Mouse (Mus musculus): ENCODE measurements around the gene Ifi35. TPM values are rescaled to one million over a fixed set of nuclear protein-coding genes. Genes with fewer than 3 reads are reported as not detected.
"Not testable (repeated sequence)": the region's sequence is repeated elsewhere in the genome, so short reads cannot be mapped to it uniquely, and the experiment has no call there.

The Ifi35 gene
- polyA plus RNA-seq, 1 experiment from 2014 or later = 4.0 TPM

- no peak for ATAC-seq (ENCODE audit: low FRiP score)
- Histone ChIP-seq H3K9me3 (no peaks in the 10 kb centered on the region), H3K9ac (no peak overlapping the region), H3K27me3 (no peaks in the 10 kb centered on the region), H3K4me3 (no peak overlapping the region), H3K27ac (0 out of 2 replicates have a peak overlapping the region, but pooled peaks have one; percentile 4), H3K4me2 (no peak overlapping the region), H3K36me3 (peaks cover 71% of the 10 kb centered on the region), H3K4me1 (replicated peaks) (0 out of 2 replicates have a peak, but pooled peaks cover 3% of the 10 kb centered on the region)
- WGBS = 89% methylated on average over 13 of the region's 13 CpGs
Observed at GRCm38 (mm10) chr11:101433396-101433795, 14.8 kb upstream of the Ifi35 start.

GRCm38 (mm10) chr11:101435831-101436230 lies 12.4 kb upstream of the Ifi35 start:
- Histone ChIP-seq H3K4me3 (no peak overlapping the region), H3K27me3 (no peaks in the 10 kb centered on the region), H3K9me3 (no peaks in the 10 kb centered on the region), H3K4me1 (replicated peaks) (0 out of 2 replicates have a peak, but pooled peaks cover 3% of the 10 kb centered on the region), H3K9ac (no peak overlapping the region), H3K36me3 (peaks cover 51% of the 10 kb centered on the region), H3K27ac (no peak overlapping the region), H3K4me2 (no peak overlapping the region)
- no peak for ATAC-seq (ENCODE audit: low FRiP score)
- WGBS = 82% methylated on average over 4 of the region's 4 CpGs

- ATAC-seq (ENCODE audit: low FRiP score) = no peak
- peaks cover 40% of the 10 kb centered on the region for H3K36me3 ChIP-seq
- H3K27me3 ChIP-seq = no peaks in the 10 kb centered on the region
- H3K9me3 ChIP-seq = no peaks in the 10 kb centered on the region
- H3K4me3 ChIP-seq = no peak overlapping the region
- no peak overlapping the region for H3K4me2 ChIP-seq
- no peak overlapping the region for H3K9ac ChIP-seq
- 47% methylated on average over 4 of the region's 4 CpGs for WGBS
- H3K4me1 ChIP-seq (replicated peaks) = 0 out of 2 replicates have a peak, but pooled peaks cover 3% of the 10 kb centered on the region
- H3K27ac ChIP-seq = no peak overlapping the region
Observed at GRCm38 (mm10) chr11:101436916-101437315, 11.3 kb upstream of the Ifi35 start.

GRCm38 (mm10) chr11:101438006-101438405 lies 10.2 kb upstream of the Ifi35 start:
- H3K4me3 ChIP-seq; H3K27ac ChIP-seq; H3K27me3 ChIP-seq; H3K9me3 ChIP-seq; H3K4me2 ChIP-seq; H3K9ac ChIP-seq; ATAC-seq (ENCODE audit: low FRiP score); H3K4me1 ChIP-seq (replicated peaks): not testable (repeated sequence)
- peaks cover 31% of the 10 kb centered on the region for H3K36me3 ChIP-seq
- WGBS = 51% methylated on average over 3 of the region's 3 CpGs

GRCm38 (mm10) chr11:101441450-101442126 lies 6.6 kb upstream of the Ifi35 start:
- not testable (repeated sequence) for H3K27me3 ChIP-seq; H3K9ac ChIP-seq; H3K27ac ChIP-seq; H3K9me3 ChIP-seq; ATAC-seq (ENCODE audit: low FRiP score)
- 33% methylated on average over 14 of the region's 15 CpGs for WGBS
- H3K4me2 ChIP-seq = peak overlapping the region; percentile 41
- H3K36me3 ChIP-seq = peaks cover 27% of the 10 kb centered on the region
- peaks cover 21% of the 10 kb centered on the region for H3K4me1 ChIP-seq (replicated peaks)
- peak overlapping the region; percentile 18; the same call in 1 of the 2 replicates for H3K4me3 ChIP-seq

GRCm38 (mm10) chr11:101442127-101442693 lies 6.0 kb upstream of the Ifi35 start, which contains the start of gene Rpl27:
Rpl27 (plus strand) TSS chr11:101442298.
- WGBS = under 1% methylated on average over 42 of the region's 42 CpGs
- H3K9me3 ChIP-seq = no peaks in the 10 kb centered on the region
- peaks cover 21% of the 10 kb centered on the region for H3K4me1 ChIP-seq (replicated peaks)
- peak within 1 kb of the TSS; percentile 94 for H3K9ac ChIP-seq
- peak within 1 kb of the TSS; percentile 80 for H3K4me3 ChIP-seq
- peak within 1 kb of the TSS; percentile 99 for H3K4me2 ChIP-seq
- ATAC-seq (ENCODE audit: low FRiP score) = peak; percentile 100
- H3K36me3 ChIP-seq = peaks cover 27% of the 10 kb centered on the region
- H3K27ac ChIP-seq = peak within 1 kb of the TSS; percentile 94
- no peaks in the 10 kb centered on the region for H3K27me3 ChIP-seq

- ATAC-seq (ENCODE audit: low FRiP score) = no peak
- peak overlapping the region; percentile 94 for H3K27ac ChIP-seq
- WGBS = 2% methylated on average over 14 of the region's 14 CpGs
- H3K4me1 ChIP-seq (replicated peaks) = peaks cover 21% of the 10 kb centered on the region
- H3K36me3 ChIP-seq = peaks cover 27% of the 10 kb centered on the region
- H3K4me2 ChIP-seq = peak overlapping the region; percentile 99
- H3K4me3 ChIP-seq = peak overlapping the region; percentile 80
- H3K9ac ChIP-seq = peak overlapping the region; percentile 94
- no peaks in the 10 kb centered on the region for H3K9me3 ChIP-seq
- no peaks in the 10 kb centered on the region for H3K27me3 ChIP-seq
Observed at GRCm38 (mm10) chr11:101442760-101443159, 5.4 kb upstream of the Ifi35 start.

- no peak for ATAC-seq (ENCODE audit: low FRiP score)
- Histone ChIP-seq H3K9me3 (no peaks in the 10 kb centered on the region), H3K27ac (no peak overlapping the region), H3K4me1 (replicated peaks) (peaks cover 21% of the 10 kb centered on the region), H3K27me3 (no peaks in the 10 kb centered on the region), H3K4me2 (no peak overlapping the region), H3K9ac (no peak overlapping the region), H3K4me3 (no peak overlapping the region), H3K36me3 (peaks cover 27% of the 10 kb centered on the region)
- WGBS = 89% methylated on average over 1 of the region's 1 CpGs
Observed at GRCm38 (mm10) chr11:101446319-101446718, 1.9 kb upstream of the Ifi35 start.

GRCm38 (mm10) chr11:101446860-101447259 lies 1.3 kb upstream of the Ifi35 start:
- H3K27ac ChIP-seq; H3K9me3 ChIP-seq; H3K4me3 ChIP-seq; ATAC-seq (ENCODE audit: low FRiP score); H3K9ac ChIP-seq; H3K27me3 ChIP-seq; H3K4me2 ChIP-seq: not testable (repeated sequence)
- WGBS = 86% methylated on average over 8 of the region's 8 CpGs
- Histone ChIP-seq H3K36me3 (peaks cover 27% of the 10 kb centered on the region), H3K4me1 (replicated peaks) (peaks cover 21% of the 10 kb centered on the region)

- H3K27ac ChIP-seq = no peak overlapping the region
- ATAC-seq (ENCODE audit: low FRiP score) = no peak
- no peak overlapping the region for H3K4me3 ChIP-seq
- no peaks in the 10 kb centered on the region for H3K9me3 ChIP-seq
- H3K27me3 ChIP-seq = no peaks in the 10 kb centered on the region
- peaks cover 27% of the 10 kb centered on the region for H3K36me3 ChIP-seq
- H3K9ac ChIP-seq = no peak overlapping the region
- peaks cover 21% of the 10 kb centered on the region for H3K4me1 ChIP-seq (replicated peaks)
- no peak overlapping the region for H3K4me2 ChIP-seq
- 92% methylated on average over 5 of the region's 5 CpGs for WGBS
Observed at GRCm38 (mm10) chr11:101447786-101448185, 421 bp upstream of the Ifi35 start.

- Histone ChIP-seq H3K9ac (no peak overlapping the region), H3K27me3 (no peaks in the 10 kb centered on the region), H3K27ac (no peak overlapping the region), H3K36me3 (peaks cover 22% of the 10 kb centered on the region), H3K4me2 (no peak overlapping the region), H3K4me3 (no peak overlapping the region), H3K9me3 (no peaks in the 10 kb centered on the region), H3K4me1 (replicated peaks) (peaks cover 10% of the 10 kb centered on the region)
- WGBS = 84% methylated on average over 4 of the region's 4 CpGs
- no peak for ATAC-seq (ENCODE audit: low FRiP score)
Observed at GRCm38 (mm10) chr11:101448899-101449298, 692 bp downstream of the Ifi35 start.

GRCm38 (mm10) chr11:101449596-101449995 lies 1.4 kb downstream of the Ifi35 start:
- not testable (repeated sequence) for ATAC-seq (ENCODE audit: low FRiP score); H3K27ac ChIP-seq; H3K4me2 ChIP-seq; H3K27me3 ChIP-seq; H3K9ac ChIP-seq; H3K4me3 ChIP-seq; H3K4me1 ChIP-seq (replicated peaks); H3K9me3 ChIP-seq
- peaks cover 15% of the 10 kb centered on the region for H3K36me3 ChIP-seq
- 85% methylated on average over 4 of the region's 4 CpGs for WGBS

GRCm38 (mm10) chr11:101450394-101450793 lies 2.2 kb downstream of the Ifi35 start:
- no peak for ATAC-seq (ENCODE audit: low FRiP score)
- no peak overlapping the region for H3K4me2 ChIP-seq
- 0 out of 2 replicates have a peak, but pooled peaks cover 5% of the 10 kb centered on the region for H3K4me1 ChIP-seq (replicated peaks)
- no peaks in the 10 kb centered on the region for H3K27me3 ChIP-seq
- 84% methylated on average over 3 of the region's 3 CpGs for WGBS
- H3K36me3 ChIP-seq = peaks cover 8% of the 10 kb centered on the region
- no peak overlapping the region for H3K27ac ChIP-seq
- no peaks in the 10 kb centered on the region for H3K9me3 ChIP-seq
- no peak overlapping the region for H3K9ac ChIP-seq
- H3K4me3 ChIP-seq = no peak overlapping the region
